Mouse (Mus musculus): Measurements from ENCODE around the gene Arhgap23.

DNA sequence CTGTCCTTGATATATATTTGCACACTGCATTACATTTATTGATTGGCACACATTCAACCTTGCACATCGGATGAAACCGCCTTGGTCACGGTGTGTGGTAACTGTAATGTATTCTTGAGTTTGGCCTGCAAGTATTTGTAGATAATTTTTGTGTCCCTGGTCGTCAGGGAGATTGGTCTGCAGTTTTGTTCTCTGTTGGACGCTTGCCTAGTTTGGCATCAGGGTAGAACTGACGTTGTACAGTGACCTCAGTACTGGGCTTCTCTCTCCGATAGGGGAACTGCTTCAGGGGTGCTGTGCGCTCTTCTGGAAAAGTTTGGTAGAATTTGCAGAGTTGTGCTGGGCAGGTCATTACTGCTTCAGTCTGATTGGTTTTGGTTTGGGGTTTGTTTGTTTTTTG, 64.5 kb downstream of the Arhgap23 start:
- TF ChIP-seq POLR2A (IDR thresholded peaks at IDR 0.05; ENCODE audit: borderline replicate concordance, insufficient read depth, low read length) (no peak), CTCF (IDR thresholded peaks at IDR 0.05; ENCODE audit: borderline replicate concordance, insufficient read depth, low read depth, low read length) (no peak)

Measured in cerebellum, adult 2 months (tissue).